Mouse (Mus musculus) ES-Bruce4 (cell line): Measurements from ENCODE around the gene Dhrs3. TPM values are rescaled to one million over a fixed set of nuclear protein-coding genes. Genes with fewer than 3 reads are reported as not detected.

Experiments
- H3K27ac ChIP-seq: 2 replicates; pipeline ENCODE4 v1.5.1; 2012; ENCODE audit warnings: low read length, inconsistent platforms; ENCODE audit not compliant: insufficient read depth
- H3K27me3 ChIP-seq: 2 replicates; pipeline ENCODE4 v1.6.1; 2012; ENCODE audit warnings: mild to moderate bottlenecking, low read length, inconsistent platforms; ENCODE audit not compliant: control insufficient read depth, poor library complexity, insufficient read depth, severe bottlenecking
- H3K36me3 ChIP-seq: 2 replicates; pipeline ENCODE4 v1.6.1; 2012; ENCODE audit warnings: inconsistent platforms, mild to moderate bottlenecking, low read length, moderate library complexity; ENCODE audit not compliant: control insufficient read depth, poor library complexity, insufficient read depth, severe bottlenecking
- H3K4me1 ChIP-seq: one replicate; pipeline ENCODE4 v1.8.1; 2011; ENCODE audit warnings: low read length; ENCODE audit not compliant: control insufficient read depth, insufficient read depth
- H3K4me3 ChIP-seq: 2 replicates; pipeline ENCODE4 v1.5.1; 2011; ENCODE audit warnings: low read depth, mild to moderate bottlenecking, low read length
- H3K9ac ChIP-seq: 2 replicates; pipeline ENCODE4 v1.6.1; 2012; ENCODE audit warnings: low read depth, mild to moderate bottlenecking, inconsistent platforms; ENCODE audit not compliant: poor library complexity, severe bottlenecking
- H3K9me3 ChIP-seq: replicated peaks from 2 replicates; pipeline ENCODE4 v1.6.1; 2012; ENCODE audit warnings: mild to moderate bottlenecking, low read length, inconsistent platforms; ENCODE audit not compliant: control insufficient read depth, poor library complexity, insufficient read depth, severe bottlenecking
- CTCF ChIP-seq: IDR thresholded peaks from one replicate; pipeline ENCODE4 v1.8.1; 2011; ENCODE audit warnings: low read depth, low read length
- EP300 ChIP-seq: IDR thresholded peaks from 2 replicates; pipeline ENCODE4 v1.6.1; 2011; ENCODE audit warnings: low read depth, low read length; ENCODE audit not compliant: insufficient read depth
- POLR2A ChIP-seq: IDR thresholded peaks from one replicate; pipeline ENCODE4 v1.8.1; 2011; ENCODE audit warnings: low read length; ENCODE audit not compliant: insufficient read depth
- polyA plus RNA-seq: library from polyadenylated mRNA; stranded (reverse); fragments of >200 nt; gene quantifications from 2 replicates; pipeline ENCODE4 v1.2.4, GENCODE M21; 2011; ENCODE audit warnings: low read depth; ENCODE audit not compliant: missing spikeins, insufficient read depth, insufficient read length

Gene Dhrs3
- polyA plus RNA-seq, 1 experiment, result 10.4 TPM

DNA sequence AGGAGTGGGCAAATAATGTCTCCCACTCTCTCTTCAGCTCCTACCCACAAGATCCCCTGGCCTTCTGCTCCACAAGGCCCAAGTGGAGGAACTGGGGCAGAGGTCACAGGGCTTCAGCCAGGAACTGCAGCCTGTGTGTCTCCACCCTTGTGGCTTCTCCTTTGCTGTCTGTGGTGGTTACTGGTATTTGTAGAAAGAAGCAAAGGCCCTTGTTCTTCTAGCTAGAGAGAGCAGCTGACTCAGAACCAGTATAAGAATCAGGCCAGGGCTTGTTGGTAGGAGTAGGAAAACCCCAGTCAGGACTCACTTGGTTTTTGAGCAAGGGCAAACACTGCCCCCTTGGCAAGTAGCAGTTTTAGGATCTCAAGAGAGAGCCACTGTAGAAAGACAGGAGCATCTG, 16.2 kb downstream of the Dhrs3 start:
- Histone ChIP-seq H3K9ac (no peak overlapping the region), H3K27me3 (no peaks in the 10 kb centered on the region), H3K9me3 (no peaks in the 10 kb centered on the region), H3K36me3 (no peaks in the 10 kb centered on the region), H3K27ac (no peak overlapping the region), H3K4me1 (no peaks in the 10 kb centered on the region), H3K4me3 (no peak overlapping the region)
- TF ChIP-seq EP300 (no peak), CTCF (no peak), POLR2A (no peak)

- Histone ChIP-seq H3K9me3 (no peaks in the 10 kb centered on the region), H3K9ac (no peak overlapping the region), H3K4me1 (no peaks in the 10 kb centered on the region), H3K36me3 (no peaks in the 10 kb centered on the region), H3K27ac (no peak overlapping the region), H3K27me3 (no peaks in the 10 kb centered on the region), H3K4me3 (no peak overlapping the region)
- TF ChIP-seq POLR2A, result no peak
Observed at GRCm38 (mm10) chr4:144910281-144910680, 17.7 kb downstream of the Dhrs3 start.

DNA sequence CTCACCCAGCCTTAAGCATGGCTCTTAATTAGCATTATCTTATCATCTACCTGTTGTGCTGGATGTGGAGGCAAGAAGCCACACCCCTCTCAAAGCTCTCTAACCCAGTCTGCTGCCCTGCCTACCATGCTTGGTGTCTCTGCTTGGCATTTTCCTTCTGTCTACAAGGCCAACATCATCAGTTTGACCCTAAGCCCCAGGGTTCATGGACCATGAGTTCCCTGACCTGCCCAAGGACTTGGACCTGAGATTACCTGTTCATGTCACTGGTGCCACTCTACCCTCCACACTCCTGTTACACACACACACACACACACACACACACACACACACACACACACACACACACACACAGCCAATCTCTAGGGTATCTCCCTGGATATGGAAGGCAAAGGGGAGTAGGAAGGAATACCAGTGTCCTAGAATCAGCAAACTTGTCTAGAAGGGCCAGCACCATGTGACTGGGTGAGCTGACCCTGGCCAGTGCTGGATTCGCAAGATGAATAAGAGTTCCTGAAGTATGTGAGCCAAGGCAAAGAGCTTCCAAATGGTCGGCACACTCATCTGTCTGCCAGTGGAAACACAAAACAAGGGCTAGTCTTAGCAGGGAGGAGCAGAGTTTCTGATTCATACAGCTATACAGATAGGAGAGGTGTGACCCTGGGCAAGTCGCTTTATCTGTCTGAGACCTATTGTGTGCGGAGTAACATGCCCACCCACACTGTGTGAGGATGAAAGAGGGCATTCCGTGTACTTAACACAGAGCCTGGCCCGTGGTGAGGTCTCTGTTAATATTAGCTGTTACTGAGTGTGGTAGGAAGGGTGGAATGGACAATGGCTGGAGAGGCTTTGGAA, 20.9 kb downstream of the Dhrs3 start:
- Histone ChIP-seq H3K27ac (no peak overlapping the region), H3K4me3 (no peak overlapping the region), H3K27me3 (no peaks in the 10 kb centered on the region), H3K36me3 (no peaks in the 10 kb centered on the region), H3K9ac (no peak overlapping the region), H3K9me3 (no peaks in the 10 kb centered on the region), H3K4me1 (no peaks in the 10 kb centered on the region)
- TF ChIP-seq CTCF (no peak), EP300 (no peak), POLR2A (no peak)

GRCm38 (mm10) chr4:144916520-144916919, 23.9 kb downstream of the Dhrs3 start:
- H3K27ac ChIP-seq, result no peak overlapping the region
- no peak for TF ChIP-seq POLR2A
- no peak for TF ChIP-seq EP300
- no peak for TF ChIP-seq CTCF
- H3K4me3 ChIP-seq, result no peak overlapping the region
- H3K36me3 ChIP-seq, result no peaks in the 10 kb centered on the region
- no peaks in the 10 kb centered on the region for H3K4me1 ChIP-seq
- H3K9ac ChIP-seq, result no peak overlapping the region
- H3K9me3 ChIP-seq, result no peaks in the 10 kb centered on the region
- no peaks in the 10 kb centered on the region for H3K27me3 ChIP-seq

DNA sequence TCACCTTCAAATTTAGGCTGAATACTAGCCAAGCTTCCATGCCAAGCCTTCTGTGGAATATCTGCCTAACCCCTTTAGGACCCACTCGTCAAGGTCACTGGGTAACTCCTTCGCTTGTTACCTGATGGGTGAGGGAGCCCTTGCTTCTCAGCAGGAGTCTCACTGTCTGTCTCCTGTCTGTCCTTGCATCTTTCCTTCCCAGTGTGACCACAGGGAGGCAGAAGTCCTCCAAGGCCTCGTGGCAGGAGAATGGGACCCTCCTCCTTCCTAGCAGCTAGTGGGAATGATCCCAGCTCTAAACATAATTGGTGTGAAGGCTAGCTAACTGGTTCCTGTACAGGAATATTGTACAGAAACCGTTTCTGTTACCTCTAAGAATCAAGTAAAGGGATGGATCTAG, 24.5 kb downstream of the Dhrs3 start:
- H3K36me3 ChIP-seq, result no peaks in the 10 kb centered on the region

GRCm38 (mm10) chr4:144918501-144918900, 25.9 kb downstream of the Dhrs3 start:
- Histone ChIP-seq H3K27me3 (no peaks in the 10 kb centered on the region), H3K9ac (no peak overlapping the region), H3K27ac (no peak overlapping the region), H3K4me3 (no peak overlapping the region), H3K4me1 (no peaks in the 10 kb centered on the region), H3K36me3 (no peaks in the 10 kb centered on the region), H3K9me3 (no peaks in the 10 kb centered on the region)
- TF ChIP-seq CTCF (no peak), EP300 (no peak), POLR2A (no peak)

More for the DNA sequence above, 24.5 kb downstream of the Dhrs3 start:
- H3K27ac ChIP-seq, result no peak overlapping the region
- TF ChIP-seq EP300 (no peak), CTCF (peak; percentile 53), POLR2A (no peak)
- H3K4me3 ChIP-seq, result no peak overlapping the region
- H3K4me1 ChIP-seq, result no peaks in the 10 kb centered on the region
- no peak overlapping the region for H3K9ac ChIP-seq
- no peaks in the 10 kb centered on the region for H3K9me3 ChIP-seq
- no peaks in the 10 kb centered on the region for H3K27me3 ChIP-seq
